Mouse (Mus musculus): Measurements from ENCODE around the gene Tctn1. TPM values are rescaled to one million over a fixed set of nuclear protein-coding genes. Genes with fewer than 3 reads are reported as not detected.

Gene Tctn1
- total RNA-seq, 2 experiments from 2014 or later, result 15.2 TPM

DNA sequence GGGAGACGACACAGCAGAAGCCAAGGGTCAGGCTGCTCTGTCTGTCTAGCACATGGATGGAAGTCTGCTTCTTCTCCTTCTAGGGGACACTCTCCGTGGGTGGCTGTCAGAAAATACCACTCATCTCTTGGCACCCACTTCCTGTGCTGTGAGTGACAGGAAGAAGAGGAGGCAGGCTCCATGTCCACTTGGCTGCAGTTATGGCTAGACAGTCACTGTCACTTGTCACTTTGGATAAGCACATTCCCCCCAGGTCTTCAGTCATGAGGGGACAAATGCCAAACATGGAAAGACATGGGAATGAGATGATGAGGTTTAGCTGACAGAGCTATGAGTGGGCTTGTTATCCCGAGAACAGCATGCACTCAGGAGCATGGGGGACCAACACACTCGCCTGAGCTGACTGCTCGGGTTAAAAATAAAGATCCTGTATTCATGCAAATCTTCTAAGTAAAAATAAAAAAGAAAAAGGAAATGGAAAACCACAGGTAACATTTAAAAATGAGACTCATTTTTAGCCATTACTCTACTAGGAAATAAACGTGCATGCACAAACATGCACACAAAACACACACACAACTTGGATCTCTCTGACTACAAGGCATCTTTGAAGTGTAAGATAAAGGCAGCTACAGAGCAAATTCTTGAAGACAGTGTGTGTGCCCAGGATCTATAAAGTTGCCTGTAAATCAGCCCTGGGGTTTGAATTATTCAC, 6.1 kb downstream of the Tctn1 start:
- TF ChIP-seq CTCF (conservative IDR thresholded peaks at IDR 0.05), result no peak
- DNase-seq (ENCODE audit: low spot score in 2 of 2), result no peak
- Histone ChIP-seq H3K27ac (peak overlapping the region; percentile 36; the same call in 1 of the 2 replicates), H3K4me3 (no peak overlapping the region)

DNA sequence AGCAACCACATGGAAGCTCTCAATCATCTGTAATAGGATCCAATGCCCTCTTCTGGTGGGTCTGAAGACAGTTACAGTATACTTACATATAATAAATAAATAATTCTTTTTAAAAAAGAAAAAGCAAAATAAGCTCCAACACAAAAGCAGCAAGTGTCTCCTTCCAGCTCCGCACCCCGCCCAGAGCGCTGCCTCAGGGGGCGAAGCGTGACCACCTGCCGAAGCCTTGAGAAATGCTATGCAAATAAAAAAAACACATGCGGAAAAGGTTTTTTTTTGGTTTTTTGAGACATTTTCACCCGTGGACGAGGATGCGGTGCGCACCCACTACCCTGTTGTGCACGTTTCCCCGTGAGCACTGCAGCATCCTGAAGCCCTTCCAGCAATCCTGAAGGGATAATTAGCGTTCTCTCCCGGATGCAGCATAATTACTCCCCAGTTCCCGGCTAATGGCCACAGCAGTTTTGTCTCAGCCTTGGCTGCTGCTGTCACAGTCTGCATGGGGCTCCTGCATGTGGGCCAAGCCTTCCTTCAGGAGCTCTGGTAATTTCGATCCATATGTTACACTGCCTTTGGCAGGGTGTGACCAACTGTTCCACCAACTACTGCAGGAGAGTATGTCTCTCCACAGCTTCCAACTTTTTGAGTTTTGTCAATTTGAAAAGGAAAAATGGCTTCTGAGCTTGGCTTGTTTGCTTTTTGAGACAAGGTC, 12.2 kb downstream of the Tctn1 start:
- peak in 1 of 2 experiments; percentile 52 for DNase-seq (ENCODE audit: low spot score in 2 of 2)
- peak overlapping the region; percentile 56; the same call in 1 of the 2 replicates for H3K27ac ChIP-seq
- TF ChIP-seq CTCF (conservative IDR thresholded peaks at IDR 0.05), result peak; percentile 55
- no peak overlapping the region for H3K4me3 ChIP-seq

DNA sequence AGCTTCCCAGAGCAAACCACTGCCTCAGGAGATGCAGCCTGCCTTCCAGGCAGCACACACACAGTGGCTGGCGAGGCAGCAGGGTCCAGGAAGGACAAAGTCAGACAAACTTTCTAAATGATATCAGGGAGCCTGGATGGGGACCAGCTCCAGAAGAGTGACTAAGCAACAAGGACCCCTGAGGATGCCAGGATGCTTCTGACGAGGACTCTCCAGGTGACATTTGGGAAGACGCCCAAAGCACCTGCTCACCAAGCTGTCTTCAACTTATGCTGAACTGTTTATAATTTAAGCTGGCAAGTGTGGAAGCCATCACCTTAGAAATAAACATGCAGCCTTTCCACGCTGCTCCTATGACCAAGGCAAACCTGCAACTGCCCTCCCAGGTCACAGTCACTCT, 15.0 kb downstream of the Tctn1 start:
- no peak for DNase-seq (ENCODE audit: low spot score in 2 of 2)
- no peak overlapping the region for H3K4me3 ChIP-seq
- no peak for TF ChIP-seq CTCF (conservative IDR thresholded peaks at IDR 0.05)
- H3K27ac ChIP-seq, result no peak overlapping the region

DNA sequence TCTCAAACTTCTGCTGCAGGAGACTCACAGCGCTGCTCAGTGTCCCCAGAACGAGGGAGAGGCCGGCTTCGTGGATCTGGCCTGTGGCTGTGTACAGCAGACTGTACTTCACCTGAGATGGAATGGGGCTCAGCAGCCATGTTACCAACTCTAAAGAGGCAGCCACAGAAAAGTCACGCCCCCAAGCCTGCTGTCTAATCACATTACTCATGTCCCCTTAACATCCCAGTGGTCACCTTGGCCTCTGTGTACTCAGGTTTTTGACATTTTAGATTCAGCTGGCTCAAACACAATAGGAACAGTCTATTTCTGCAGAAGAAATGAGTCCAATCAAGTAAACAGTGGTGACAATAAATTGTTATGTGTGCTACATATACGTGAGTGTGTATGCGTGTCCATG, 16.3 kb downstream of the Tctn1 start:
- no peak for DNase-seq (ENCODE audit: low spot score in 2 of 2)
- Histone ChIP-seq H3K4me3 (no peak overlapping the region), H3K27ac (peak overlapping the region; percentile 72)
- TF ChIP-seq CTCF (conservative IDR thresholded peaks at IDR 0.05), result no peak

DNA sequence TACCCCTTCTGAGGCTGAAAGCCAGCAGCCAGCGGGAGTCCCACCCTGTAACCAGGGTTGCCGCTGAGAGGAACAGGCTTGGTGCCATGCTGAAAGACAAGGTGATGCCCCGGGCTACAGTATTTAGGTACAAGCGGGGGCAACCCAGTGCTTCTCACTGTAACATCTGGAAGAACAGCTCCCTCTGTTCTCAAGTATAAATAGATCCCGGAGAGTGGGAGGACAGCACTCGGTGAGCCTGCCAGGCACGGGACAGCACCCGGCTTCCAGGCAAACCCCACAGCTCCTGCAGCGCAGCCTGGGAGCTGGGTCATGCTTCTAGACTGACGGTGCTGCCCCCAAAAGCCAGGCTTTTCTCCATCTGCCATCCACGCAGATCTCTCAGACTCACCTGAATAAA, 16.7 kb downstream of the Tctn1 start:
- H3K4me3 ChIP-seq, result no peak overlapping the region
- H3K27ac ChIP-seq, result peak overlapping the region; percentile 72
- peak in 1 of 2 experiments; percentile 59 for DNase-seq (ENCODE audit: low spot score in 2 of 2)
- TF ChIP-seq CTCF (conservative IDR thresholded peaks at IDR 0.05), result no peak

DNA sequence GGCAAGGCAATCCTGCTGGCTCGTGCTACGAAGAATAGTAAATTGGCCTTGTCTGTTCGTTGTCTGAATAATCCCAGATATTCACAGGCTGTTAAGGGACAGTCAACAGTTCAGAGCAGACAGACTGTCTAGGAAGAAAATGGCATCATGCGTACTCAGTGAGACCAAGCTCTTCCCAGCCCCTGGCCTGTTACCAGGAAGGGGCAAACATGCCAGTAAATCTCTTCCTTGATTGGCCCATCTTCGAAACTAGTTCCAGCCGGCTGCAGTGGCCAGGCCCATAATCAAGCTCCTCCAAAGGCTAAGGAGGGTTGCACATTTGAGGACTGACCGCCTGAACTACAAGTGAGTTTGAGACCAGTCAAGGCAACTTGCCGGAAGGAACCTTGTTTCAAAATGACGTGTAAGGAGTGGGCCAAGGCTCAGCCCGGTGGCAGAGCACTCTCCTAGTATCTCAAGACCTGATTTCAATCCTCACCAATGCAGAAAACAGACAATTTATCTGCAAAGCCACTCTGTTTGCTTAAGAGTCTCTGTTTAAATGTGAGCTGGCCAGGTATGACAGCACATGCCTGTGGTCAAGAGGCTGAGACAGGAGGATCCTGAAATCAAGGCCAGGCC, 17.6 kb downstream of the Tctn1 start:
- no peak for TF ChIP-seq CTCF (conservative IDR thresholded peaks at IDR 0.05)
- peak overlapping the region; percentile 72 for H3K27ac ChIP-seq

DNA sequence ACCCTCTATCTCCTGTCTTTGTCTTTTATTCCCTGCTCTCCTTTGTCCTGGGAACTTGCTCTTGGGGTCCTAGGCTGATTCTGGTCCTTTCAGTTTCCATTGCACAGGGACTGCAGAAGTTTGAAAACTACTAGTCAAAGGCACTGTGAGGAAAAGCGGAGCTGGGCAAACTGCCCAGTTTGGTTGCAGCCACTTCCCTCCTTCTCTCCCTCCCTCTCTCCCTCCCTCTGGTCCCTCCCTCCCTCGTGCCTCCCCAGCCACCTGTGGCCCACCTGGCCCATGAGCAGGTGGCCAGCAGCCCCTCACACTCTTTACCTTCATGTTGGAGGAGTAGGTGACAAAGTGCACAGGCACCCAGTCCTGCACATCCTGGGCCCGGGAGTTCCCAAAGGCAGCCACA, 19.1 kb downstream of the Tctn1 start:
- TF ChIP-seq CTCF (conservative IDR thresholded peaks at IDR 0.05), result no peak
- no peak for DNase-seq (ENCODE audit: low spot score in 2 of 2)
- H3K27ac ChIP-seq, result peak overlapping the region; percentile 72; the same call in 1 of the 2 replicates
- no peak overlapping the region for H3K4me3 ChIP-seq

More for the DNA sequence above, 17.6 kb downstream of the Tctn1 start:
- H3K4me3 ChIP-seq, result no peak overlapping the region
- DNase-seq (ENCODE audit: low spot score in 2 of 2), result no peak

DNA sequence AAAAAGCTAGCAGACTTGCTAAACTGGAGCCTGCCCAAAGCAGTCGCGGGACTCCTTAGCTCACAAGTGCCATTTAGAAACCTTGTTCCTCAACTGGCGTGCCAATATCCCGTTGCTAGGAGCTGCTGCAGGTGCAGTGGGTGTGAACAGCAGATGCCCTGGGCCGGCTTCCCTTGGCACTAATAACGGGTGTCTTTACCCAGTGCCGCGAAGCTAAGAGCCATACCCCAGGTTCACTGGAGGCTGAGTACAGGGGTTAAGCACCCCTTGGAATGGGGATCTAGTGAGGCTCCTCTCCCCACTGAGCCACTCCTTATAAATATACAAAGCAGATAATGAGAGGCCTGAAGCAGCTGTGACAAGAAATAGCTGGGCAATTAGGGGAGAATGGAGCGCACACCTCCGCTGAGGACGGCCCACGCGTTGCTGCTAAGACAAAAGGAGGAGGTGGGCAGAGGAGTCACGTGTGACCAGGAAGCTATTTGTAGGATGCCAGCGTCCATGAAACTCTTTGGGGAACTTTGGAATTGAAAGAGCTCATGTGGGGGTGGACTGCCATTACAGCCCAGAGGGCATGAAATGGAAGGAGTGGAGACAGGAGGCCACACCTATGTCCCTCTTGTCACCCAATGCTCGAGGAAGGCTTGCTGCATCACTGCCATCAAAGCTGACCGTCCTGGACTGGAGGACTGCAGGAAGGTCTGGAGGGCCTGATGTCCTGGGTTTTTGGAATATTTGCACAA, 20.3 kb downstream of the Tctn1 start:
- TF ChIP-seq CTCF (conservative IDR thresholded peaks at IDR 0.05), result no peak
- Histone ChIP-seq H3K4me3 (no peak overlapping the region), H3K27ac (peak overlapping the region; percentile 72)
- no peak for DNase-seq (ENCODE audit: low spot score in 2 of 2)

DNA sequence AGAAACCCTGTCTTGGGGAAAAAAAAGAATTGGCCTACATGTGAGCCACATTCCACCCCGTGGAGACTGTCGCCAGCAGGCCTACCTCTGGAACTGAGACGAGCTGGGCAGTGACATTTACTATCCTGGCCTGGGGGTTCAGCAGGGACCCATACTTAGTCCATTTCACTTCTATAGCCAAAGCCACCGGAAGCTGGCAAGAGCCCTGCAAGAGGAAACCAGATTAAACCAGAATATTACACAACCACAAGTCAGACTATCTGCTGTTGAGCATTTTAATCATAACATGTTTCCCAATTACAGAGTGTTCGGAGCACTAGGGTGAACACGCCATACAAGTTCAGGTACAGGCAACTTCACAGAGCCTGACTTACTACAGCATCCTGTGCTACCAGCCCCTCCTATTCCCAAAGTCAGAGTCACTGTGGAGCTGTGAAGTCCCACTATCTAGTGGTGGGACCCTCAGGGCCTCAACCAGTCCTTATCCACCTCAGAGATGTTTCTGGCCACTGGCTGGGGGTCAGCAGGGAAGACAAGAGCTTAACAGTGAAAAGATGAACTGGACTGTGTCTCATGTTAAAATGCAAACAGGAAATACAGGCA, 21.6 kb downstream of the Tctn1 start:
- Histone ChIP-seq H3K4me3 (no peak overlapping the region), H3K27ac (peak overlapping the region; percentile 72)
- no peak for TF ChIP-seq CTCF (conservative IDR thresholded peaks at IDR 0.05)
- no peak for DNase-seq (ENCODE audit: low spot score in 2 of 2)

DNA sequence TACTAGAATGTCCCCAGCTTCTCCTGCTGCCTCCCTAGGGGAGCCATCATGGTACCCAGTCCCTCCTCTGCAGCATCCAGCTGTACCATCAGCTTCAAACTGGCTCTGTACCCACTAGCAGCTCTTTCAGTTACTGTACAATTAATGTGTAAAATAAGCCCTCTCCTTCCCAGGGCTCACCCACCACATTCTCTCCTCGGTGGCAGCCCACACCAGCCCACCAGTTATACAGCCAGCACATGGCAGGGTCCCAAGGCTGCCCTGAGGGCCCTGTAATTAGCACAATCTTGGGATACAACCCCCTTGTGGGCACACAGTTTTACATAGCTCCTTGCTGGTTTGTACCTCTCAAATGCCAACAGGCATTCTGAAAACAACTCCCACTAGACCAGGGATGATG, 23.3 kb downstream of the Tctn1 start:
- no peak for TF ChIP-seq CTCF (conservative IDR thresholded peaks at IDR 0.05)
- Histone ChIP-seq H3K4me3 (no peak overlapping the region), H3K27ac (peak overlapping the region; percentile 46; the same call in 1 of the 2 replicates)
- no peak for DNase-seq (ENCODE audit: low spot score in 2 of 2)

DNA sequence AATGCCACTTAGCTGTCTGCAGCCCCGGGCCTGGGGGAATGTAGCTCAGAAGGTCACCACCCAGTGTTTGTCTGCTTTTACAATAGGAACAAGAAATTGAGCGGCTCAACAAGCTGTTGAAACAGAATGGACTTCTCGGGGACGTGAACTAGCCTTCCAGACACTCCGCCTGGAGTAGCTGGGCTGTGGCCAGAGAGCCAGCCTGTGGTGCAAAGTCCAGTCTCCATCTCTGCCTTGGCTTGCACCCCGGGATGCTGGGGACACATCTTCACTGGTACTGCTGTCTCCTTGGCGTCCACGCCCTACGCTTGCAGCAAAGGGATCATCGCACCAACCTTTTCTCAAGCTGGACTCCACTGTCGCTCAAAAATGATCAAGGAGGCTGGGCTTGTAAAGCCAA, 23.7 kb downstream of the Tctn1 start:
- Histone ChIP-seq H3K4me3 (no peak overlapping the region), H3K27ac (peak overlapping the region; percentile 46; the same call in 1 of the 2 replicates)
- no peak for TF ChIP-seq CTCF (conservative IDR thresholded peaks at IDR 0.05)
- no peak for DNase-seq (ENCODE audit: low spot score in 2 of 2)

DNA sequence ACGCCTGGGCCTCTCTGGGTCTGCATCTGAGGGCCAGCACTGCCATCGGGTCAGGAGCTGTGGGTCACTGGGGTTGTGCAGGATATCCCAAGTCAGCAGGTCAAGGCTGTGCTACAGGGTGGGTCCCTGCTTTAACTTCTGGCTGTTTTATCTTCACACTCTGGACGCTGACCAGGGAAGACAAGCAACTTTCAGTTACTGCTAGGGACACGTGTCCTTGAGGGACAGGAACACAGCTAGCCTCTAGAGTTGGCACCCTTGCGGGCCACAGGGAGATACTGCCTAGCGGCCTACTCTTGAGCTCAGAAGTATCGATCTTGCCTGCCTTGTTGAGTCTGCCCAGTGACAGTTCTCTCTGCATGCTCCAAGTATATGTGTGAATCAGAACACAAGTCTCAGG, 24.6 kb downstream of the Tctn1 start:
- no peak for DNase-seq (ENCODE audit: low spot score in 2 of 2)
- no peak for TF ChIP-seq CTCF (conservative IDR thresholded peaks at IDR 0.05)
- Histone ChIP-seq H3K4me3 (no peak overlapping the region), H3K27ac (no peak overlapping the region)
